Mouse (Mus musculus) CD4-positive helper T cell, adult 2 months (primary cell): ENCODE data around the gene Agrp.
A peak's percentile ranks its signal among the peaks of the same experiment; 100 is the strongest.

Experiments used
- DNase-seq: peaks from one replicate; pipeline ENCODE4 v3.0.0-alpha.2; 2012; ENCODE audit warnings: low read depth, missing footprints, low spot score

Agrp gene

DNA sequence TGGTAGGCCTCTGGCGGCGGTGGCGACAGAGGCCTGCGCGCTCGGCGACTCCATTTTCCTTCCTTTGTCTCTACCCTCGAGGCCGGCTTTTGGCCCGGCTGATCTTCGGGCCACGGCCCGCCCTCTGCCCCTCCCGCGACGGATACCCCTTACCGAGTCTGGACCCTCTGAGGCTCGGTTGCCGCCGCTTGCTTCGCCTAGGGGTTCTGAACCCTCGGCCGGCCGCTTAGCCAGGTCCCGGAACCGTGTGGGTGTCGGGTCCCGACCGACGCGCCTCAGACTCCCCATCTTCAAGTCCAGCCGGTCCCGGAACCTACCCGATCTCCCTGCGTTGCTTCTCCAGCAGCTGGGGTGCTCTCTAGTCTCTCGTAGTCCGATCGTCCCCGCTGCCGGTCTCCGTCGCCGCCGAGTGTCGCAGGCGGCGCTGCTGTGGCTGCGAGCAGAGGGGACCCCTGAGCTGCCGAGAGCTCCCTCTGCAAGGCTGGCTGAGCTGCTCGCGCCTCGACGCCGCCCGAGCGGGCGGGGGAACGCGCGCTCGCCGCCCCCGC is at the start of gene Agrp:
Agrp (minus strand) TSS at position 431 of the 548 bp plus-strand sequence.
- DNase-seq: no peak

DNA sequence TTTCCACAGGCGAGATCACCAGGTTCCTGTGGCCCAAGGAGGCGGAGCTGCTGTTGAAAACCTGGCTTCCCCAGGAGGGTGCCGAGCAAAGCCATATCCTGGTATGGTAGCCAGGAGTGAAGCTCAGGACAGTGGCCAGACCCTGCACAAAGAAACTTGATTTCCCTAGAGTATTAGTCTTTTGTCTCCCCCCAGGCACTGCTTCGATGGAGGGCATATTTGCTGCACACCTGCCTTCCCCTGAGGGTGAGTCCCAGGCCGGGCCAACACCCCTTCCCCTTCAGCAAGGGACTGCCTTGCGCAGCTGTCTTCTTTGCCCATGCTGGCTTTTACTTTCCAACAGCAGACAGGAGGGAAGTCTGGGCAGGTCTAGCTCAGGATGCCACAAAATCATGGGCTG is 49.4 kb upstream of the Agrp start:
- DNase-seq: no peak

DNA sequence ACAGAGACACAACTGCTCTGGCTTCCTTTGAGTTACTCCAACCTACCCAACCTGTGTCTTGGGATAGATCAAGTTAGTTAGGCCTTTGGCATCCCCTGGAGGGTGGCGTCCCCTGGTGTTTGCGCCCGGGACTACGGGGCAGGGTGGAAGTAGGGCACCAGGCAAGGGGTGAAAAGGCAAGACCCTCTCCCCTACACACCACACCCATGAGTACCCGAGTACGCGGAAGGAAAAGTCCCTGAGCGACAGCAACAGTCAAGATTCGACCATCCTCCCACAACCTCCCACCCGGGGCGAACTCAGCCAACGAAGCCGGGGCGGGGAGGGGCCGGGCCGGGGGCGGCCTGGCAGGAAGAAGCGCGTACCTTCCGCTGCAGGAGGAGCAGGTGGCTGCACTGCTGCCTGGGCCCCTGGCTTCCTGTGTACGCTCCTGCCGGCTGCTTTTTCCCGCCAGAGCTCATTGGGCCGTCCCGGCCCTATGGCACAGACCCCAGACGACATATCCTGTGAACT is 48.7 kb upstream of the Agrp start, which contains the start of gene Carmil2:
Carmil2 (plus strand) TSS at position 479 of the 513 bp plus-strand sequence.
- peak; percentile 90 for DNase-seq

DNA sequence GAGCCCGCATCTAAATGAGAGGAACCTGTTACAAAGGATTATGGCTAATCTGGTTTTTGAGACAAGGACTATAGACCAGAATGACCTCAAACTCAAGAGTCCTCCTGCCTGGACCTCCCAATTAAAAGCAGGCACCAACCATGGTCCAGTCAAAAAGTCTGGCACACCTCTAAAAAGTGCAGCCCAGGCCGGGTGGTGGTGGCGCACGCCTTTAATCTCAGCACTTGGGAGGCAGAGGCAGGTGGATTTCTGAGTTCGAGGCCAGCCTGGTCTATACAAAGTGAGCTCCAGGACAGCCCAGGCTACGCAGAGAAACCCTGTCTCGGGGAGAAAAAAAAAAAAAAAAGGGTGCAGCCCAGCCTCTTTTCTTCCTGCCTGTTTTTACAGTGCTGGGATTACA is 48.1 kb upstream of the Agrp start:
- no peak for DNase-seq

DNA sequence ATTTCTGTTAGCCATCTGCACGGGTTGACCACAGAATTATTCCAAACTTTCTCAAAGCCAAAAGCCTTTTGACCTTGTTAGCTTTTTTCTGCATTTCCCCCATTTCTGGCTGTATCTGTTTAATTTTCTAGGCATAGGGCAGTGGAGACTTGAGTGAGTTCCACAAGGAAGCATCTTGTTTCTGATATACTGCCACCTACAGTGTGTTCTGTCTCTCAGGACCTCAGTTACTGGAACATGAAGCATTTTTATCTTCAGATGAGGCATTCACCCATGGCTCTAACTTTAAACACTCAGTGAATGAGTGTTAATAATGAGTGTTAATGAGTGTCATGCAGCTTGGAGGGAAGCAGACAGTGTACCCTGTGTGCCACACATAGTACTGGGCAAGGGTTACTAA is 40.7 kb upstream of the Agrp start:
- DNase-seq: no peak

DNA sequence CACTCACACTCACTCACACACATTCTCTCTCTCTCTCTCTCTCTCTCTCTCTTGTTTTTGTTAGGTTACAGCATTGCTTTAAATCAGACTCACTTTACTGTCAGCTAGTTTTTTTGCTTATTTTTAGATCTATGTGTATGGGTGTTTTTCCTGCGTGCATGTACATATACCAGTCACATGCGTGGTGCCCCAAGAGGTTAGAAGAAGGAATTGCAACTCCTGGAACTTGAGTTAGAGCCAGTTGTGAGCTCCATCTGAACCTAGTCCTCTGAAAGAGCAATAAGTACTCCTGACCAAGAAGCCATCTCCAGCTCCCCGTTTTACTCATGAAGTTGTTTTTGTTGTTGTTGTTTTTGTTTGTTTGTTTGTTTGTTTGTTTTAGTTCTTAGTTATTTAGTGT is 24.0 kb upstream of the Agrp start:
- DNase-seq: peak; percentile 72

DNA sequence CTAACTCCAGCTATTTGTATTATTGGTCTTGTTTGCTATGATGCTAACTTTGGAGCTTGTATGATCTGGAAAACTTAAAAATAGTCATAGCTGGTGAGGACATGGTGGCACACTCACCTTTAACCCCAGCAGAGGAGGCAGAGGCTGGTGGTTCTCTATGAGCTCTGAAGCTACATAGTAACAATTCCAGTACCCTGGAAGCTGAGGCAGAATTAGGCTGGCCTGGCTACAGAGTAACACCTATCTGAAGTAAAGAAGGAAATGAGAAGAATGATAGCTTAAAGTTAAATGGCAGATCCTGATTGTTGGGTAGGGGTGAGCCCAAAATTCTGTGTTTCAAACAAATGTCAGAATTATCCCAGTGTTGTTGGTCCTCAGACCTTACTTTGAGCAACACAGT is 20.4 kb upstream of the Agrp start:
- no peak for DNase-seq

DNA sequence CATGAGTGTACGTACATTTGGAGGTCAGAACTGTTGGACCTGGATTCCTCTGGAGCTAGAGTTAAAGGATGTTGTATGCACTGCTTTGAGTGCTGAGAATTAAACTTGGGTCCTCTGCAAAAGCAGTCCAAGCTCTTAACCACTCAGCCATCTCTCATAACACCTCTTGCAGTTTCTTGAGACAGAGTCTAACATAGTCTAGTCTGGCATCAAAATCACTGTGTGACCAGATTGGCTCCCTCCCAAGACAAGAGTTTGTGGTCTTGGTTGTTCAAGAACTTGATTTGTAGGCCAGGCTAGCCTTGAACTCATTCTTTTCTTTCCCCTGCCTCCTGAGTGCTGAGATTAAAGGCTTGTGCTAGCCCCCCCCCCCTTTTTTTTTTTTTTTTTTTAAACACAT is 11.7 kb upstream of the Agrp start:
- no peak for DNase-seq

DNA sequence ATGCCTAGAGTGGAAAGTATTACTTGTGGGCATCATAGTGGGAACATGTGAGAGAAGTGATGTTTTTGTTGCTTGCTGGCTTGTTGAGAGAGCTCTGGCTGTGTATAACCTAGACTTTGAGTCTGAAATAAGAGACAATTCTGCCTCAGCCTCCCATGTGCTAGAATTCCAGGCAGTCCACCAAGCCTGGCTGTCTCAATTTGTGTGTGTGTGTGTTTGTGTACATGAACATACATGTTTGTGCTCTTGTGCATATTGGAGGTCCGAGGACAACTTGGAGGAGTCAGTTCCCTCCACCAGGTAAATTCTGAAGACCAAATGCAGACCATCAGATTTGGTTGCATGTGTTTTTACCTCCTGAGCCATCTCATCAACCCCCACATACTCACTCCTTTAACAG is 8.0 kb upstream of the Agrp start:
- DNase-seq: no peak

DNA sequence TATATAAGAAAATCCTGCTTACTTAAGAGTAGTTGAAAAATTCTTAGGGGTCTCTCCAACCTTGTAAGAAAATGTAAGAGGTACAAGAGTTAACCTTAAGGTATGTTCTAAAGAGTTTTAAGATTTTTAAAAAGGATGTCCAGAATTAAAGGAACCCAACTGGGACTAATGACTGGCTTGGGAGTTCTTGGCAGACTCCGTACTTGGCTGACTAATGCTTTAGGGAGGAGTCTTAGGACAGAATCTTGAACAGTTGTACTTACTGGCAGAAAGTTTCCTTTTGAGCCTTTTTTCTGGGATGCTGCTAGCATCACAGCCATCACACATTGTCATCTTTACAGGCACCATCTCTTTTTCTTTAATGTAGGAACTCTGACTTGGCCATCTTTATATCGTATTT is 3.3 kb upstream of the Agrp start:
- DNase-seq: no peak

DNA sequence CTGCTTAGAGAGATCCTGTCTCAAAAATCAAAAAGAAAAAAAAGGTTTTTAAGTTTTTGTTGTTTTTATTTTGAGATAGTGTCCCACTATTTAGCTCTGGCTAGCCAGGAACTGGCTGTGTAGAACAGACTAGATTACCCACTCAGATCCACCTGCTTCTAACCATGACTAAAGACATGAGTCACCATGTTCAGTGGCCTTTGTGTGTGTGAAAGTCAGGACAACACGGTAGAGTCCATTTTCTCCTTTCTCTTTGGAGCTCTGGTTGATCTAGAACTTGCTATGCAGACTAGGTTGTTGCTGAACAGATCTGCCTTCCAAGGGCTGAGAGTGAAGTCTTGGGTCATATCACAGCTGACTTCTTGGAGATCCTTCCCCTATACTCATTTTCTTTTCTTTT is 2.6 kb upstream of the Agrp start:
- DNase-seq: no peak

DNA sequence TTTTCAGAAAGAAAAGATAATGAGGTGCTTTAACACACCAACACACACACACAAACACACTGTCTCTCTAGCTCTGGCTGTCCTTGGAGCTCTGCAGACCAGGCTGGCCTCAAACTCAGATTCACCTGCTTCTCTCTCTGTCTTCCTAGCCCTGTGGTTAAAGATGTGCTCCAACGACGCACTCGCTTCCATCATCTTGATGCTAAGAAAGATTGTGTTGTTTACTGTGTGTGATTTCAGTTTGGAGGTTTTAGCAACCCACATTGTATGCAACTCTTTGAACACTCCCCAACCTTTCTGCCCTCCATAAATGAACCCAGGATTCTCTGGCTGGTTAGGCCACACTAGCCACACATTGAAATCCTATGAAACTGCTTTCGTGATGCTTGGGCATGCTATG is 1.3 kb upstream of the Agrp start:
- peak; percentile 57 for DNase-seq

DNA sequence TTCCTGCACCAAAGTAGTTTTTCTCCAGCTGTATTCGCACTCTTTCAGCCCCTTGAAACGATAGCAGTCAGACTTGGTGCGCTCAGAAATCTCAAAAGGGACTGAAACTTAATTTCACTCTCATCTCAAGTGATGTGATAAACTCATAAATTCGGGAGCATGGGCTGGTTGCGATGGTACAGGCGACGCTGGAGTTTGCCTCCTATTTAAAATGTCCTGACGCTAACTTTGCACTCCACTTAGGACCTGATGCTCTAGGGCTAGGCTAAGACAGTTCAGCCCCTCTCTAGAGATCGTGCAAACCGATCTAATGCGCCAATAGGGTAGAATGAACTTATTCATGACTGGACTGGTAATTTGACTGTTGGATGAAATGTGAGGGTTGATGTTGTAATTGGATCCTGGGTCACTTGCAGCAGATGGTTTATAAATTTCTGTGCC is 428 bp upstream of the Agrp start:
- peak; percentile 42 for DNase-seq

DNA sequence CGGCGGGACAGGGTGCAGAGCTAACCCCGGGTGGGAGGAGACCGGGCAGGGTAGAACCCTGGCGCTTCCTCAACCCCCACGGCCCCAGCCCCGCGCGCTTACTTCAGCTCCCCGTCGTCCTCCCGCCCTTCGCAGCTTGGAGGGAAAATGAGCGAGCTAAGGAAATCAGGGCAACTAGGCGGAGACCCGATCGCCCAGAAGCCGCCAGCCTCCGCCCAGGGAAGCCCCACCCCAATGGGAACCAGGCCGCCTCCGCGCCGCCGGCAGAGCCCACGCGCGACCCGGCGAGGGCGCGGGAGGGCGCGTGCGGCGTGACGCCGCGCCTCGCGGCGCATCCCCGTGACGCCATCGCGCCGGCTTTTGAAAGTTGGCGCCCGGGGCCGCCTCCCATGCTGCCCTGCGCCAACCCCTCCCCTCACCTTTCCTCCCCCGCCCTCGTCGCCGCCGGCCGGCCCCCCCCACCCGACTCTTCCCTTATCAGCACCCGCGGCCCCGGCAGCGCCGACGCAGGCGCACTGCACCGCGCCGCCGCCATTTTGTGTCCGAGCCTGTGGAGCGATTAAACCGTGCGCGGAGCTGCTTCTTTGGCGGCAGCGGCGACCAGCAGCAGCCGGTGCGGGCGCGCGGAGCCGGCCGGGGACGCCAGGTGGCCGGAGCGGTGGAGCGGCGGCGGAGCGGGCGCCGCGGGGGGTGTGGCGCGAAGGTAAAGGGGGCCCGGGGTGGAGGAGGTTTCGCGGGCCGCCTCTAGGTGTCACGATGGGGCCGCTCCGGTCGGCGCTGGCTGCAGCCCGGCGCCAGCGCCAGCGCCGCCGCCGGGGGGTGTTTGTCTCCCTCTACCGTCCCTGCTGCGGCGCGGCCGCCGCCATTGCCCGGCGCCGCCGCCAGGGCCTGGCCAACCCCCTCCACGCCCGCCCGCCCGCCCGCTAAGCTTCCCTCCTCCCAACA is 903 bp downstream of the Agrp start, which contains the start of gene Ctcf:
Ctcf (plus strand) TSS at position 551 of the 945 bp plus-strand sequence.
- peak; percentile 97 for DNase-seq

DNA sequence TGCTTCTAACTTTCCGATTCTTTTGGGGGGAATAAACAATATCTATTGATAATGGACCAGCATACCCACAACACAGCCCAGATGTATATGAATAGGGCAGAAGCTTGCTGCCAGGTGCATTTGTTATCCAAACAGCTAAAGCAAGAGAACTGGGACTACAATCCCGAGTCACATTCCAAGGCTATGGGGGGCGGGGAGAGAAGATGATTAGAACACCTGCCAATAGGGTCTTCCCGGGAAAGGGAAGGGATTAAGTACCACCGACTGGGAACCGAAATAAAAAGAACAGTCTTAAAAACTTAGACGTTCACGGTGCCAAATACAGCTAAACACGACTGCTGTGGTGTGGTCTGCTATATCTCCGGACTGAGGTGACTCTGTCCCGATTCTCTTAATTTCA is 1.7 kb downstream of the Agrp start:
- no peak for DNase-seq

DNA sequence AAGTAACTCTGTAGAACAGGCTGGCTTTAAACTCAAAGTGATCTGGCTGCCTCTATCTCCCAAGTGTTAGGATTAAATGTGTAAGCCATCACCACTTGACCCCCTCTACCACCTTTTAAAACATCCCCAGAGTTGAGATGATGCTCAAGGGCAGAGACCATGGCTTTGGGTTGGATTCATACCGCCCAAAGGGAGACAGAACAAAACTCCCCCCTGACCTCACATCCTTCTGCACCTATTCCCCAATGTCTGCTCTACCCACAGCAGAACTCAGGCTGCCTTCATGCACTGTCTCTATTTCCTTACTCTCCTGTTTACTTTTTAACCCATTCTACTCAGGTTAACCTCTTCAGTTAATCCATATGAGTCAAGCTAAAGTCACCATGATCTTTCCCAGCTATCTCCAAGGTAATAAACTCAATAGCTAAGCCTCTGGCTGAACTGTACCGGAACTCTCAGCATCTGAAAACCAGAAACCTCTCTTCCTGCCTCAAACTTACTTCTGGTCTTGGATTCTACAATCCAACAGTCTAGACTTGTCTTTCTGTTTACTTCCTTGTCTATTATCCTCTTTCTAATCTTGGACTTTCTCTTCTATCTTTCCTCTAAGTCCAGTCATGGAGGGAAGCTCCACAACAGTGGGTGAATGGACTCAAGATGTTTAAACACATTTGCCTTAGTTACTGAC is 2.3 kb downstream of the Agrp start:
- peak; percentile 35 for DNase-seq

DNA sequence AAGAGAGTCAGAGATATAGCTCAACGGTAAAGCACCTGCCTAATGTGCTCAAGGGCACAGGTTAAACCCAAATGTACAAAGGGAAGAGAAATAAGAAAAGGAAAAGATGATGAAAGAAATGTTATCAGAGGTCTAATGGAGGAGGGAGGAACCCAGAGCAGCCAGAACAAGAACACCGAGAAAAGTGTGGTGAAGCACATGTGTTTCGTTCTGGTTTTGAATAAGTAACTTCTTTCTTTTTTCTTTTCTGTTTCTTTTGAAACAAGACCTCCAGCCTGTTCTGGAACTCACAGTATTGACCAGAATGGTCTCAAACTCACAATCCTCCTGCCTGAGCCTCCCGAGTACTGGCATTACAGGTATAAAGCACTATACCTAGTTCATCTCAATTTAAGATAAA is 7.9 kb downstream of the Agrp start:
- DNase-seq: no peak

DNA sequence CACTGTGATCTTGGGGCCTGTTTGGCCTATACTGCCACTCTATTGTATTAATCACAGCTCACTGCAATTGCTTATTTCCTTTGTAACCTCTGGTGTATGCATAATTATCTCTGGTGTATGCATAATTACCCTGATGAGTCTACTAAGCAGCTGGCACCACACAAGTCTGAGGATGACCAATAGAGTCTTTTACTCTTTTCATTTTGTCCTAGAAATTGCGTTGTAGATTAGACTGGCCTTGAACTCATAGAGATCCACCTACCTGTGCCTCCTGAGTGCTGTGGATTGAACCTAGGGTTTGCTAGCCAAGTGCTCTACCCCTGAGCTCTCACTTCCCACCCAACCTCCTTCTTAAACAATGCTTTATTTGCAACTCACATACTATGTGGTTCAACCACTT is 11.1 kb downstream of the Agrp start:
- no peak for DNase-seq

DNA sequence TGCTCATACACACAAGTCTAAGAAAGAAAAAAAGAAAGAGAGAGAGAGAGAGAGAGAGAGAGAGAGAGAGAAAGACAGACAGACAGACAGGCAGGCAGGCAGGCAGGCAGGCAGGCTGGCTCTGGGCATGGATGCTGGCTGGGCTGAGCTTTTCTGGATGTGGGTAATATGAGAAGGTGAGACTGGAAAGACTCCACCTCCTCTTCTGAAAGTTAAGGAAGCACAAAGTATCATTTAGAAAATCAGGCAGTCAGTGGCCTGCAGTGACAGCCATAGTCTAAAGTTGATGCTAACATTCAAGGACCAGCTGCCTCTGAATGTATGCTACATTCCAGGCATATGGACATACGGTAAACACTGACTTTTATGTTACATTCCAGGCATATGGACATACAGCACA is 12.4 kb downstream of the Agrp start:
- no peak for DNase-seq

DNA sequence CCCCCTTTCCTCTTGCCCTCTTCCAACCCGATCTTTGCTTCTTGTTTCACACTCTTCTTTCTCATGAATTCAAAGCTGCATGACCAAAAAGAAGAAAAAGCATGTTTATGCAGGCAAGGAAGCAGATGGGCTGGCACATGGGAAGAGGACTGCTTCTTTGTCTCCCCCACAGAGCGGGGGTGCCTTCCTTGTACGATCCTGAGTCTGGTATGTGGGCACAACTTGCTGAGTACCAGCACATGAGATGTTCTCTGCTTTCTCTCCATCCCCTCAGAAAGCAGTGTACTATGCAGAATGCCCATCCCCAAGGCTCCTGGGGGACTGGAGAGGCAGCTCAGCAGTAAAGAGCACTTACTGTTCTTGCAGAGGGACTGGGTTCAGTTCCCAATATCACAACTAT is 12.8 kb downstream of the Agrp start:
- DNase-seq: no peak

DNA sequence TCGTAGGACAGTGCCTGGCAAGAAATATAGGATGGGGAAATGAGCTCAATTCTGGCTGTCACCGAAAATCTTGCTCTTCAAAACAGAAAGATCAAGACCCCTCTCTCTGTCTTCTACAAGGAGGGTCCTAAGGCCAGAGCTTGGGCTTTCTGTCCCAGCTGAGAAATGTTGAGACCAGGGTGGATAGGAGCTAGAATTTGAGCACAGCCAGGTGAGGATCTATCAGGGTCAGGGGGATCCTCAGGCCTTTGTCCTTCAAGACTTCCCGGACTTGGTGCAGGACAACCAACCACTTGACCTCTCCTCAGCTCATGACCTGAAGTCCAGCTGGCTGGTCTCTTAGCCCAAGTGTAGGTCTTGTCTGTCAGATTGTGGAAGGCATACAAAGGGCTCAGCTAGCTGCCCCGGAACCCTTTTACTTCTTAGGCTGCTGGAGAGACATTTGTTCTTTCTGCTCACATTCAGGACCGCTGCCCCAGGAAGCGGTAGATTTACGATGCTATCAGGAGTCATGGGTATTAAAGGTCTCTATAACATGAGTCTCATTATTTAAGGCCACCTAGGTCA is 13.4 kb downstream of the Agrp start:
- no peak for DNase-seq

DNA sequence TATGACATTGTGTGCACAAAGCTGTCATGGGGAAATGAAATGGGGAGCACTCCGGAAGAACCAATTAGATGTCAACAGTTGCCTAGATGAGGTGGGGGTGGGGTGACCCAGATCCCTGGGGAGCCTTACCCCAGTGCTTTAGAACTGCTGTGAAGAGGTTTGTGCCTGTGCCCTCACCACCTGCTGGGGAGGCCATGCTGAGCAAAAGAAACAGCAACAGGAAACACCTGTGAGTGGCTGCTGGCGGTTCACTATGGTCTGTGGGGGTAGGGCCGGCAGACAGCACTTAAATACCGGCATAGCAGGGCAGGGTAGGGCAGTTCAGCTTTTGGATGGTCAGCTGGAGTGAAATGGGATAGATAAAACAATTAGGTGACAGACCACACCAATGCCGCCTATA is 14.1 kb downstream of the Agrp start:
- DNase-seq: peak; percentile 92
